Mouse (Mus musculus) forebrain, embryonic 13.5 days (tissue): ENCODE measurements around the gene Kpna1. TPM values are rescaled to one million over a fixed set of nuclear protein-coding genes. Genes with fewer than 3 reads are reported as not detected.
A peak's percentile ranks its signal among the peaks of the same experiment; 100 is the strongest.
"Not testable (repeated sequence)": the region's sequence is repeated elsewhere in the genome, so short reads cannot be mapped to it uniquely, and the experiment has no call there.

Experiments
- ATAC-seq: fragments of 200-750 bp; cut with Nextera tagmentation; 2 replicates; pipeline ENCODE4 v1.8.0; 2017
- H3K27ac ChIP-seq: fragments of 300-500 bp; sonication (generic); 2 replicates; pipeline ENCODE4 v1.5.1; 2015; ENCODE audit warnings: inconsistent platforms, mild to moderate bottlenecking, moderate library complexity
- H3K27me3 ChIP-seq: fragments of 300-500 bp; sonication (generic); 2 replicates; pipeline ENCODE4 v1.6.1; 2015; ENCODE audit warnings: mild to moderate bottlenecking, inconsistent platforms
- H3K36me3 ChIP-seq: fragments of 300-500 bp; sonication (generic); 2 replicates; pipeline ENCODE4 v1.6.1; 2015; ENCODE audit warnings: mild to moderate bottlenecking, inconsistent platforms; ENCODE audit not compliant: poor library complexity, severe bottlenecking
- H3K4me1 ChIP-seq: fragments of 300-500 bp; sonication (generic); 2 replicates; pipeline ENCODE4 v1.6.1; 2015; ENCODE audit warnings: inconsistent platforms
- H3K4me2 ChIP-seq: fragments of 300-500 bp; sonication (generic); 2 replicates; pipeline ENCODE4 v1.6.1; 2015; ENCODE audit warnings: inconsistent platforms, mild to moderate bottlenecking, moderate library complexity
- H3K4me3 ChIP-seq: fragments of 300-500 bp; sonication (generic); 2 replicates; pipeline ENCODE4 v1.5.1; 2015; ENCODE audit warnings: mild to moderate bottlenecking, inconsistent platforms
- H3K9ac ChIP-seq: fragments of 300-500 bp; sonication (generic); 2 replicates; pipeline ENCODE4 v1.6.1; 2015; ENCODE audit warnings: mild to moderate bottlenecking, inconsistent platforms
- H3K9me3 ChIP-seq: fragments of 300-500 bp; sonication (generic); replicated peaks from 2 replicates; pipeline ENCODE4 v1.6.1; 2016; ENCODE audit warnings: inconsistent platforms
- WGBS: fragments of 180-500 bp; shearing (Covaris S2); methylation state at CpG from one replicate; pipeline ENCODE4 v1.1.7; 2015; 5-methylcytosine and 5-hydroxymethylcytosine counted together
- polyA plus RNA-seq: library from polyadenylated mRNA; unstranded; fragments of >200 nt; fragmentation: Nextera tagmentation; extraction: Ambion mirVana; gene quantifications from 2 replicates; pipeline ENCODE4 v1.2.1, GENCODE M21; 2015

Gene Kpna1
- polyA plus RNA-seq, 1 experiment from 2014 or later: 70.0 TPM

GRCm38 (mm10) chr16:35998852-35999251 is 20.3 kb downstream of the Kpna1 start:
- H3K9ac ChIP-seq, H3K27ac ChIP-seq, H3K4me2 ChIP-seq, H3K9me3 ChIP-seq, H3K27me3 ChIP-seq, H3K4me3 ChIP-seq, ATAC-seq, H3K4me1 ChIP-seq: not testable (repeated sequence)
- 97% methylated on average over 4 of the region's 4 CpGs for WGBS
- H3K36me3 ChIP-seq: peaks cover 17% of the 10 kb centered on the region

- Histone ChIP-seq H3K9me3 (no peaks in the 10 kb centered on the region), H3K36me3 (peaks cover 34% of the 10 kb centered on the region), H3K27me3 (no peaks in the 10 kb centered on the region), H3K4me2 (no peak overlapping the region), H3K9ac (no peak overlapping the region), H3K4me1 (no peaks in the 10 kb centered on the region), H3K4me3 (no peak overlapping the region), H3K27ac (no peak overlapping the region)
- no peak for ATAC-seq
- WGBS: 91% methylated on average over 3 of the region's 3 CpGs
Measured at GRCm38 (mm10) chr16:36008396-36008795, 29.8 kb downstream of the Kpna1 start.

GRCm38 (mm10) chr16:36016335-36016734 is 37.8 kb downstream of the Kpna1 start:
- Histone ChIP-seq H3K9me3 (no peaks in the 10 kb centered on the region), H3K4me2 (no peak overlapping the region), H3K36me3 (peaks cover 42% of the 10 kb centered on the region), H3K4me3 (no peak overlapping the region), H3K9ac (no peak overlapping the region), H3K4me1 (no peaks in the 10 kb centered on the region), H3K27me3 (no peaks in the 10 kb centered on the region), H3K27ac (no peak overlapping the region)
- ATAC-seq: no peak
- WGBS: 98% methylated on average over 1 of the region's 1 CpGs

GRCm38 (mm10) chr16:36028120-36028519 is 49.6 kb downstream of the Kpna1 start:
- not testable (repeated sequence) for H3K4me3 ChIP-seq, H3K9ac ChIP-seq, H3K27ac ChIP-seq, H3K4me1 ChIP-seq, ATAC-seq, H3K27me3 ChIP-seq, H3K9me3 ChIP-seq, H3K4me2 ChIP-seq
- peaks cover 45% of the 10 kb centered on the region for H3K36me3 ChIP-seq
- 87% methylated on average over 1 of the region's 2 CpGs for WGBS

GRCm38 (mm10) chr16:36040640-36041624 is 62.4 kb downstream of the Kpna1 start, which contains the start of gene Wdr5b:
TSS of gene Wdr5b (plus strand) at chr16:36041190.
- H3K27me3 ChIP-seq: no peaks in the 10 kb centered on the region
- H3K36me3 ChIP-seq: peaks cover 27% of the 10 kb centered on the region
- peak within 1 kb of the TSS; percentile 78 for H3K27ac ChIP-seq
- peak; percentile 98 for ATAC-seq
- peak within 1 kb of the TSS; percentile 74 for H3K9ac ChIP-seq
- no peaks in the 10 kb centered on the region for H3K9me3 ChIP-seq
- 2% methylated on average over 39 of the region's 39 CpGs for WGBS
- peaks cover 30% of the 10 kb centered on the region for H3K4me1 ChIP-seq
- H3K4me2 ChIP-seq: peak within 1 kb of the TSS; percentile 65
- peak within 1 kb of the TSS; percentile 63 for H3K4me3 ChIP-seq

GRCm38 (mm10) chr16:36041625-36042020 is 63.1 kb downstream of the Kpna1 start:
- peaks cover 34% of the 10 kb centered on the region for H3K36me3 ChIP-seq
- H3K4me2 ChIP-seq: peak overlapping the region; percentile 65

GRCm38 (mm10) chr16:36043073-36043472 is 64.5 kb downstream of the Kpna1 start:
- H3K4me1 ChIP-seq: peaks cover 30% of the 10 kb centered on the region
- no peak overlapping the region for H3K27ac ChIP-seq
- no peak for ATAC-seq
- H3K9me3 ChIP-seq: no peaks in the 10 kb centered on the region
- 89% methylated on average over 10 of the region's 10 CpGs for WGBS
- no peaks in the 10 kb centered on the region for H3K27me3 ChIP-seq
- H3K4me3 ChIP-seq: no peak overlapping the region
- no peak overlapping the region for H3K9ac ChIP-seq
- H3K36me3 ChIP-seq: peaks cover 48% of the 10 kb centered on the region
- H3K4me2 ChIP-seq: no peak overlapping the region

More at GRCm38 (mm10) chr16:36041625-36042020, 63.1 kb downstream of the Kpna1 start:
- Histone ChIP-seq H3K9ac (peak overlapping the region; percentile 74), H3K4me1 (peaks cover 30% of the 10 kb centered on the region), H3K4me3 (peak overlapping the region; percentile 63), H3K27ac (peak overlapping the region; percentile 78), H3K9me3 (no peaks in the 10 kb centered on the region), H3K27me3 (no peaks in the 10 kb centered on the region)
- no peak for ATAC-seq
- 31% methylated on average over 11 of the region's 11 CpGs for WGBS

GRCm38 (mm10) chr16:36043964-36044363 is 65.4 kb downstream of the Kpna1 start:
- ATAC-seq: no peak
- peaks cover 30% of the 10 kb centered on the region for H3K4me1 ChIP-seq
- no peak overlapping the region for H3K27ac ChIP-seq
- WGBS: 93% methylated on average over 4 of the region's 4 CpGs
- no peak overlapping the region for H3K9ac ChIP-seq
- H3K36me3 ChIP-seq: peaks cover 57% of the 10 kb centered on the region
- H3K9me3 ChIP-seq: no peaks in the 10 kb centered on the region
- no peak overlapping the region for H3K4me2 ChIP-seq
- H3K27me3 ChIP-seq: no peaks in the 10 kb centered on the region
- no peak overlapping the region for H3K4me3 ChIP-seq

- peaks cover 16% of the 10 kb centered on the region for H3K4me1 ChIP-seq
- H3K9ac ChIP-seq: no peak overlapping the region
- WGBS: 90% methylated on average over 4 of the region's 4 CpGs
- no peaks in the 10 kb centered on the region for H3K9me3 ChIP-seq
- H3K27me3 ChIP-seq: no peaks in the 10 kb centered on the region
- no peak overlapping the region for H3K27ac ChIP-seq
- ATAC-seq: no peak
- no peak overlapping the region for H3K4me2 ChIP-seq
- H3K4me3 ChIP-seq: no peak overlapping the region
- peaks cover 92% of the 10 kb centered on the region for H3K36me3 ChIP-seq
Measured at GRCm38 (mm10) chr16:36047538-36047937, 69.0 kb downstream of the Kpna1 start.

GRCm38 (mm10) chr16:36051491-36051890 is 72.9 kb downstream of the Kpna1 start:
- Histone ChIP-seq H3K27ac (no peak overlapping the region), H3K9me3 (no peaks in the 10 kb centered on the region), H3K9ac (no peak overlapping the region), H3K36me3 (peaks cover 63% of the 10 kb centered on the region), H3K4me2 (no peak overlapping the region), H3K4me1 (no peaks in the 10 kb centered on the region), H3K4me3 (no peak overlapping the region), H3K27me3 (no peaks in the 10 kb centered on the region)
- WGBS: 89% methylated on average over 6 of the region's 6 CpGs
- no peak for ATAC-seq

GRCm38 (mm10) chr16:36053524-36054275 is 75.2 kb downstream of the Kpna1 start:
- no peak overlapping the region for H3K9ac ChIP-seq
- H3K27me3 ChIP-seq: no peaks in the 10 kb centered on the region
- no peaks in the 10 kb centered on the region for H3K9me3 ChIP-seq
- H3K4me3 ChIP-seq: no peak overlapping the region
- no peak overlapping the region for H3K4me2 ChIP-seq
- peaks cover 41% of the 10 kb centered on the region for H3K36me3 ChIP-seq
- no peak for ATAC-seq
- WGBS: 91% methylated on average over 6 of the region's 6 CpGs
- H3K4me1 ChIP-seq: no peaks in the 10 kb centered on the region
- H3K27ac ChIP-seq: no peak overlapping the region

GRCm38 (mm10) chr16:36054920-36055319 is 76.4 kb downstream of the Kpna1 start:
- Histone ChIP-seq H3K4me1 (no peaks in the 10 kb centered on the region), H3K27me3 (no peaks in the 10 kb centered on the region), H3K9ac (no peak overlapping the region), H3K4me2 (no peak overlapping the region), H3K27ac (no peak overlapping the region), H3K36me3 (peaks cover 28% of the 10 kb centered on the region), H3K9me3 (no peaks in the 10 kb centered on the region), H3K4me3 (no peak overlapping the region)
- no peak for ATAC-seq
- 93% methylated on average over 8 of the region's 8 CpGs for WGBS
